Mouse (Mus musculus): ENCODE data around the gene Amigo1.
A peak's percentile ranks its signal among the peaks of the same experiment; 100 is the strongest.
"Not testable (repeated sequence)": the region's sequence is repeated elsewhere in the genome, so short reads cannot be mapped to it uniquely, and the experiment has no call there.

Amigo1 gene

DNA sequence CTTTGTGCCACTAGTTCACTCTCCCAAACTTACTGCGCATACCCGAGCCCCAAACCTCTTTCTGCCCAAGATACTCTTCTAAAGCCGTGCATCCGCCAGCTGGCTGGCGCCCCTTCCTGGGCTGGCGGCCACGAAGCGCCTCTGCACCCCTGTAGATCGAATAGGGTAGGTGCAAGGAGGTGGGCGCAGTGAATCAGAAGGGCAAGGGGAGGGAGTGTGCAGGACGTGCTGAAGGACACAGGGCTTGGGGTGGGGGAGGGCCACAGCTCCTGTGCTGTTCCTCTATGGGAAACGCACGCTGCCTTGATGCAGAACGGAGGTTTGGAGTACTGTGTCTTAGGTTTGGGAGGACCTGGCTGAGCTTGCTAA is 24.6 kb downstream of the Amigo1 start, which contains the start of gene Atxn7l2:
Gene Atxn7l2 (minus strand): TSS at position 164 of the 369 bp plus-strand sequence.
- DNase-seq: peak; percentile 51 to 82

DNA sequence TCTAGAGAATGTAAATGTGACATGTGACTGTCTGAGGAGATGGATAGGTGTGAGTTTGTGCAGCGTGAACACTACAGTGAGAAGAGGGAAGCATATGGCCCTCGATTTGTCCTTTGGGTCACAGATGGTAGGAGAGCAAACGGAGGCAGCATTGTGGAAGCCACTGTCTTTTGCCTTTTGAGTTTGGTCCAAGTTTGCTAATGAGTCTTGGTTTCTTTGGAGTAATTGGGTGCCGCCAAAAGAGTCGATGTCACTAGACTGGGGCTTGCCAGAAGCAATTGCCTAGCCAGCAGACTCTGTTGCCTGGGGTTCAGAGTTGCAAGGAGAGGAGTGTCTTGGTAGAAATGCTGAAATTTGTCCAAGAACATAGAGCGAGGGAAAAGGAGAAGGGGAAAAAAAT is 25.7 kb downstream of the Amigo1 start:
- DNase-seq: no peak

DNA sequence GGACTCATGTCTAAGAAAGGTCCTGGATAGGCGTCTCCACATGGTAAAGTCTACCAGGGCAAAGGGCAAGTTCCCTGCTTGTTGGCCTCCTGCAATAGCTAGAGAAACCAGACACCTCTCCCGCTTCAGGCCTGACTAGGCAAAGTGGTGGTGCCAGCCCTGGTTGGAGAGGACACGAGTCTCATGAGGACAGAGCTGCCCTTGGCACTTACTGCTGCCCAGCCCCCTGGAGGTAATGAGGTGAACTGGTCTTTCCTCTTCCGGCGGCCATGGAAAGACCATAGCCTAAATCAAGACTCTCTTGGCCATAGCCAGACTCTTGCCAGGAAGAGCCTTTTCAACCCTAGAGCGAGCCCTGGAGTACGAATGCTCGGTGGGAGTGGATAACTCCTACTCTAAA is 26.3 kb downstream of the Amigo1 start:
- peak; percentile 41 to 85 for DNase-seq

DNA sequence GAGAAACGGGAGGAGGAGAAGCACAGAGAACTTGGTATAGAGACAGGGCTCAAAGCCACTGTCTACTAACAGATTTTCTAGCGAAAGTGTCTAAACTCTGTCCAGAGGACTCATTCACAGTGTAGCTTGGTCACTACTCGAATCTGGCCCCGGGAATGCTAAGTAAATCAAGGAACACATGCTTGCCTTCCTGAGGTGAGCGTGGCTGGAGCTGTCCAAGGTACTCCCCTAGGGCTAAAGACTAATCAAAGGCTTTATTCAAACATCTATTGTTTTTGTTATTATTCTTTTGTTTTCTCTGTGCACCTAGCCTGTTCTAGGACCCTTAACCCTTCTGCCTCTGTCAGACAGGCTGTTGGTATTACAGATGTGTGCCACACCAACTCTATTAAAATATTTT is 28.6 kb downstream of the Amigo1 start:
- DNase-seq: peak in 1 of 2 experiments; percentile 43

DNA sequence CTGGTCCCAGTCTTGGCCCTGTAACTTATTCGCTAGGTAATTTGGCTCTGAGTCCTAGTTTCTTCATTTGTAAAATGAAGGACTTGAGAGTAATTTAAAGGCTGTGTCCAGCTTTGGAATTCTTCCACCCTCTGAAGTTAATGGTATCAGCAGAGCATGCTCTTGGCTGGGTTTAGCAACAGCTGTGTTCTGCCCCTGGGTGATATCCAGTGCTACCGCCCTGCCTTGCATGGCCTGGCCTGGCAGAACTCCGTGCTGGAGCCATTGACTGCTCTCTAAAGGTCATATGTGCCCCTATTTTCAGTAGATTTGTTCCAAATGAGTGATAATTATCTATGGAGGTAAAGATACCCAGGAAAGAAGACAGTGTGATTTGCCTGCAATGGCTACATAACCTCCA is 34.5 kb downstream of the Amigo1 start:
- no peak for DNase-seq

DNA sequence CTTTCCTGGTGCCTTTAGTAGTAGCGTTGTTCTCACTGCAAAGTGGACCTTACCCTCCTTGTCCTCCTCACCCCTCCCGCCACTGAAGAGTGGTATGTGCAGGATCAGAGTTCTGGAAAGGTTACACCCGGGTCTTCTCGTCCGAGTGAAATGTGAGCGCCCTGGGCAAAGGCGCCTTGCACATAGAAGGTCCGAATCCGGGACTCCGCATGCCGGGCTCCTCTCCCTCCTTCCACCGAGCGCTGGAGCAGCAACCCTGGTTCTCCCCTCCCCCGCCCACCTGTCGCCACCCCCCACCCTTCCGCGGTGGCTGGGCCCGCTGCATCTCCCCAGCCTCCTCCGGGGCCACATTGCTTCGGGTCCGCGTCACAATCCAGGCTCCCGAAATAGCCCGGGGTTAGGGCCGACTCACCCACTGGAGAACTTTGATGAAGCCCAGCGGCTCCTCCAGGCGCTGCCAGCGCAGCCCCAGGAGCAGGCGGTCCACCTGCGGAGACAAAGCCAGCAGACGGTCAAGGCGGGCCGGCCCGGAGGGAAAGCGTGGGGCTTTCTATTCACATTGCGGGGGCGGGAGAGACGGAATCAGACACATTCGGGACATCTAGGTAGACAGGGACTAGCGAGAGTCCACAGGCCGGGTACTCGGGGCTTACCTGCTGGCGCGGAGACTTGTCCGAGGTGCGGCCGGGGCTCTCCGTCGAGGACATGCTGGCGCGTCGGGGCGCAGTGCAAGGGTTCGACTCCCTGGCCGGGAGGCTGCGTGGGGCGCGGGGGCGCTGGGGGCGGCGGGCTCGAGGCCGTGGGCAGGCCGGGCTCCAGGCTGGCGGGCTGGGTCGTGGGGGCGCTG is 39.8 kb downstream of the Amigo1 start:
- peak; percentile 67 to 90 for DNase-seq

DNA sequence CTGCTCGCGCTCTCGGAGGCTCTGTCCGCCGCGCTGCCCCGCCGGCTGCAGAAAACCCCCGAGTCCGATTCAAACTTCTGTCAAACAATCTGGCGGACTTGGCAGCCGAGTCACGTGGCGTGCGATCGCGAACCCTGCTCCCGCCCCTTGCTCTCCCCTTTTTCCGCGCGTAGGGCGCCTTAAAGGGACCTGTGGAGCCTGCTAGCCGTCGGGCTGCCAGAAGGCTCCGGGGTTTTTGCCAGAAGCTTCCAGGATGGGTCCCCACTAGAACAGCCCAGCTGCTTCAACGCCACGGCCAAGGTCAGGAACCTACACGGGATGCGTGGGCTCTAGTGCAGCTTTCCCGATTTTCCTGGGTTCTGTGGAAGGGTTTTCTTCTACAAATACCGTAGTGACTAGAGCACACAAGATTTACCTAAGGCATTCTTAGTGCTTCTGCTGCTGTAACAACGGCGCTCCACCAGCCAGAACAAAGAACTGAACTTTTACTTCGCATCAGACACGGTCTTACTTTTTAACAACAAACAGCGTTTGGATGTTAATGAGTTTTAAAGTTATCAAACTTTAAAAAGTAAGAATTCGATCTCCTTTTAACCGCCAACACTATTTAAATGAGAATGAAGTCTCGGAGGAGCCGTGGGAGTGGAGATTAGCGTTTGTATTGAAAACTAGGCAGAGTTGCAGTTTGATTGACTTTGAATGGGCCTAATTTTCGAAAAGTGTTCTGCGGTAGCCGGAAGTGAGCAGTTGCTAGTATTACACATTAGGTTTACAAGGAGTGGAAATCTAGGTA is 40.6 kb downstream of the Amigo1 start, which contains the start of gene Sypl2:
Gene Sypl2 (minus strand): TSS at position 91 of the 793 bp plus-strand sequence.
- DNase-seq: peak; percentile 84 to 93

DNA sequence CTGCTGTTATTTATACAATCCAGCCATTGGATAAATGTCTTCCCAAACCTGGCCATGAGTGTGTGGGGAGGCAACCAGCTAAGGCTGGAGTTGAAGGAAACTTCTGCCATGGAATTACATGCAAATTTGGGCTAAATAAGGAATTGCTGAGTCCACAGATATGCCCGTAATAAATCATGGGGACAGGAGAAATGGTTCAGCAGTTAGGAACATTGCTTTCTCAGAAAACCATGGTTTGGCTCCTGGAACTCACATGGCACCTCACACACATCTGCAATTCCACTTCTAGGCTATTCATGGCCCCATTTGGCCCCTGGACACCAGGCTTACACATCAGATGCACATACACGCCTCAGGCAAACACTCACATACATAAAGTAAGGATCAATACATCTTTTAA is 41.4 kb downstream of the Amigo1 start:
- DNase-seq: no peak

DNA sequence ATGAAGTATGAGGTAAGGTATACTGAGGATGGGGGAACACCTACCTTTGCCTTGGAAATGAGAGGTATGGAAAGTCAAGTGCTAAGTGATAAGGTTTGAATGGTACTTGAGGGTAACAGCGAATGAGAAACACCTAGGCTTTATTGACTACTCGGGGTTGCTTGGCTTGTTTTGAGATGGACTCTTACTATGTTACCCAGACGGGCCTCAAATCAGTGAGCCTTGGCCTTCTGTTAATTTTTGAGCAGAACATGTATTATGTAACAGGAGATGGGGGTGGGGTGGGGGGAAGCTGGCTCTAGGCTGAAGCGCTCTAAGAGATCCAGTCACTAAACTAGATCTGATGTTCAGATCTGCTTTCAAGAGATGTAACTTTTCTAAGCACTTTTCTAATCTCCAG is 45.5 kb downstream of the Amigo1 start:
- peak in 1 of 2 experiments; percentile 54 for DNase-seq

DNA sequence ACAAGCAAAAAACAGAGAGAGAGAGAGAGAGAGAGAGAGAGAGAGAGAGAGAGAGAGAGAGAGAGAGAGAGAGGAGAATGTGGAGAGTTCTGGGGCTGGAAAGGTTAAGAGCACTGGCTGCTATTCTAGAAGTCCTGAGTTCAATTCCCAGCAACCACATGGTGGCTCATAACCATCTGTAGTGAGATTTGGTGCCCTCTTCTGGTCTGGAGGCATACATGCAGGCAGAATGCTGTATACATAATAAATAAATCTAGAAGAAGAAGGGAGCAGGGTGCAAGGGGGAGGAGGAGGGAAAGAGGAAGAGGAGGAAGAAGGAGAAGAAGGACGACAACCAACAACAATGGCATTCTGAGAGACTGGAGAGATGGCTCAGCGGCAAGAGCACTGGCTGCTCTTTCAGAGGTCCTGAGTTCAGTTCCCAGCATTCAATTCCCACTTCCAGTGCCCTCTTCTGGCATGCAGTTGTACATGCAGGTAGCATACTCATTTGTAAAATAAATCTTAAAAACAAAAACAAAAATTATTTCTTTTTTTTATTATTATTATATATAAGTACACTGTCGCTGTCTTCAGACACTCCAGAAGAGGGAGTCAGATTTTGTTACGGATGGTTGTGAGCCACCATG is 51.5 kb downstream of the Amigo1 start:
- DNase-seq: not testable (repeated sequence)

DNA sequence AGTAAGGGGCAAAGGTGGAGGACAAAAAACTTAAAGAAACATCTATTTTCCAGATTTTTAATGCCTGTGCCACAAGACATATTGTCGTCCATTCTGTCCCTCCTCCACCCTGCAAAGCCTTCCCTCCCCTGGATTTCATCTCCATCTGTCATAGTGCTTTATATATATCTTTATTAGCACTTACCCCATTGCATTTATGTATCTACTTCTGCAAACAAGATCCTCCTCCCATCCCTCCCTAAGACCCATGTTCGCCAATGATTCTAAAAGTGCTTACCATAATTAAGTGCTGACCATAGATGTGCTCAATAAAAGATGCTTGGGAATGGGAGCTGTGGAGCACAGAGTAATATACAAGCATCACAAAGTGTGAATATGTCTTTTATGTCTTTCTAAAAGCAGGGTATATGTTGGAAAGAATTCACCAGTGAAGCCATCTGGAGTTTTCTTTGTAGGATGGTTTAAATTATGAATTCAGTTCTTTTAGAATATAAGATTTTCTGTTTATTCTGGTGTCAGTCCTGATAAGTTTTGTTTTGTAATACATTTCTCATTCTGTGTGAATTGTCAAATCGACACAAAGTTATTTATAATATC is 55.2 kb downstream of the Amigo1 start:
- no peak for DNase-seq
